Mouse (Mus musculus): ENCODE data around the gene Pard3b.

DNA sequence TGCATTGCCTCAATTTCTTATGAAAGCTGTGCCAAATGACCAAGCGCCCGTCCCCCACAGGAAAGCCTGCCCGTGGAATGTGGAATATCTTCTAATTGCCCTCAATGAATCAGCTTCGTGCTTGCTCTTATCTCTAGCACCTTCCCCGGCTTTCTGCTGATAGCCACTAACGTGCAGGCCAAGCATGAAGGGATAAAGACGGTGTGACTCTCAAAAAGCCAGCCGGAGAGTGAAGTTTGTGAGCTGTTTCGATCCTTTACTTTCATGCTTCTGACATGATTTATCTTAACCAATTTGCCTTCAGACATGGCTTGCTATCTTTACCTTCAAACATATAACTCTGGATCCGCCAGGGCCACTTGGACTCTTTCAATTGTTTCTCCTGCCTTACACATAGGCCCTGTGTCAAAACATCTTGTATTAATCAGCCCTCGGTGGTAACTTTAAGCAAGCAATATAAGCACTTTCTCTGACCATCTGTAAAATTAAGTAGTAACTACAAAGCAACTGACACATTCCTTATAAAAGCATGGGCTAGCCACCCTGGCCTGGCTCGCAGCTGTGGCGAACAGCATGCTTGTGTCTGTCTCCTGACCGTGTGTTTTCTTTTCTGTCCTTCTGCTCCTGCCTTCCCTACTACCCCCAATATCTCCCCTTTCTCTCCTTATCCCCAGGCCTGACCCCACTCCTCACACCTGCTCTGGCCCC, 744.3 kb downstream of the Pard3b start:
- no peak for TF ChIP-seq CTCF (IDR thresholded peaks at IDR 0.05; ENCODE audit: low read depth, low read length)
- no peak for TF ChIP-seq EP300 (IDR thresholded peaks at IDR 0.05; ENCODE audit: insufficient read depth, low read depth, low read length)

All from ES-Bruce4 (cell line).